Mouse (Mus musculus) MEL (cell line): ENCODE measurements around the gene Hpcal4. TPM values are rescaled to one million over a fixed set of nuclear protein-coding genes. Genes with fewer than 3 reads are reported as not detected.
A peak's percentile ranks its signal among the peaks of the same experiment; 100 is the strongest.

Experiments
- DNase-seq: peaks from one replicate; pipeline ENCODE4 v3.0.0; 2011; ENCODE audit warnings: low read depth, low spot score
- H3K27ac ChIP-seq: 2 replicates; pipeline ENCODE4 v1.5.1; 2012; ENCODE audit warnings: low read depth, mild to moderate bottlenecking, control low read depth, low read length, moderate library complexity; ENCODE audit not compliant: control insufficient read depth
- H3K27me3 ChIP-seq, 2 experiments: fragments of 150-350 bp in 1 of 2; sonication (generic) in 1 of 2; 2 replicates each; pipeline ENCODE4 v1.6.1; 2012; ENCODE audit warnings: low read length in 2 of 2, mild to moderate bottlenecking in 2 of 2, improper control_type of control experiment in 1 of 2, moderate library complexity in 1 of 2; ENCODE audit not compliant: insufficient read depth in 2 of 2, control insufficient read depth in 1 of 2
- H3K36me3 ChIP-seq, 2 experiments: 2 replicates each; pipeline ENCODE4 v1.6.1; 2012 to 2014; ENCODE audit warnings: low read length in 2 of 2, improper control_type of control experiment in 1 of 2, inconsistent platforms in 1 of 2, mild to moderate bottlenecking in 1 of 2; ENCODE audit not compliant: insufficient read depth in 2 of 2, control insufficient read depth in 1 of 2
- H3K4me1 ChIP-seq, 2 experiments: fragments of 150-350 bp in 1 of 2; sonication (generic) in 1 of 2; 2 replicates each; pipeline ENCODE4 v1.6.1; 2012; ENCODE audit warnings: low read length in 2 of 2, improper control_type of control experiment in 1 of 2, mild to moderate bottlenecking in 1 of 2; ENCODE audit not compliant: insufficient read depth in 2 of 2, control insufficient read depth in 1 of 2
- H3K4me3 ChIP-seq, 2 experiments: fragments of 150-350 bp in 1 of 2; sonication (generic) in 1 of 2; 2 replicates each; pipeline ENCODE4 v1.5.1; 2012; ENCODE audit warnings: low read depth in 2 of 2, low read length in 2 of 2, mild to moderate bottlenecking in 2 of 2, moderate library complexity in 2 of 2, control low read depth in 1 of 2, improper control_type of control experiment in 1 of 2; ENCODE audit not compliant: control insufficient read depth in 1 of 2, insufficient read depth in 1 of 2
- H3K79me2 ChIP-seq: 2 replicates; pipeline ENCODE4 v1.6.1; 2012; ENCODE audit warnings: mild to moderate bottlenecking, low read length, moderate library complexity; ENCODE audit not compliant: control insufficient read depth, poor library complexity, insufficient read depth
- H3K9ac ChIP-seq: 2 replicates; pipeline ENCODE4 v1.6.1; 2012; ENCODE audit warnings: low read depth, mild to moderate bottlenecking, control low read depth, low read length, moderate library complexity; ENCODE audit not compliant: control insufficient read depth, poor library complexity, severe bottlenecking
- H3K9me3 ChIP-seq: fragments of 150-350 bp; sonication (generic); replicated peaks from 2 replicates; pipeline ENCODE4 v1.6.1; 2012; ENCODE audit warnings: mild to moderate bottlenecking, low read length, improper control_type of control experiment, moderate library complexity; ENCODE audit not compliant: insufficient read depth
- CHD2 ChIP-seq: IDR thresholded peaks from 2 replicates; pipeline ENCODE4 v1.6.1; 2011; ENCODE audit warnings: low read length, improper control_type of control experiment
- CTCF ChIP-seq, 3 experiments: IDR thresholded peaks in 2 of 3; conservative IDR thresholded peaks in 1 of 3; 2 replicates each; pipeline ENCODE4 v1.5.1; 2011 to 2012; ENCODE audit warnings: low read length in 3 of 3, low read depth in 2 of 3, mild to moderate bottlenecking in 2 of 3, improper control_type of control experiment in 1 of 3, inconsistent platforms in 1 of 3, mixed read lengths in 1 of 3, moderate library complexity in 1 of 3; ENCODE audit not compliant: control insufficient read depth in 1 of 3, insufficient read depth in 1 of 3, poor library complexity in 1 of 3, severe bottlenecking in 1 of 3
- E2F4 ChIP-seq: IDR thresholded peaks from 2 replicates; pipeline ENCODE4 v1.6.1; 2011; ENCODE audit warnings: low read depth, low read length, improper control_type of control experiment, borderline replicate concordance
- ELF1 ChIP-seq: IDR thresholded peaks from 2 replicates; pipeline ENCODE4 v1.6.1; 2014; ENCODE audit warnings: low read depth, mild to moderate bottlenecking, inconsistent platforms, low read length, improper control_type of control experiment, moderate library complexity
- EP300 ChIP-seq, 2 experiments: IDR thresholded peaks; 2 replicates each; pipeline ENCODE4 v1.6.1; 2011; ENCODE audit warnings: improper control_type of control experiment in 2 of 2, low read length in 2 of 2, low read depth in 1 of 2, mild to moderate bottlenecking in 1 of 2
- KAT2A ChIP-seq: conservative IDR thresholded peaks from 2 replicates; pipeline ENCODE4 v1.6.1; 2012; ENCODE audit warnings: low read depth, low read length, improper control_type of control experiment, inconsistent platforms
- MAX ChIP-seq: IDR thresholded peaks from 2 replicates; pipeline ENCODE4 v1.6.1; 2011; ENCODE audit warnings: low read length, improper control_type of control experiment
- MYC ChIP-seq: IDR thresholded peaks from 2 replicates; pipeline ENCODE4 v1.6.1; 2011; ENCODE audit warnings: low read depth, mild to moderate bottlenecking, low read length, improper control_type of control experiment, moderate library complexity
- POLR2A ChIP-seq, 2 experiments: IDR thresholded peaks; 2 replicates each; pipeline ENCODE4 v1.6.1; 2011 to 2012; ENCODE audit warnings: low read length in 2 of 2, mild to moderate bottlenecking in 2 of 2, control low read depth in 1 of 2, improper control_type of control experiment in 1 of 2, low read depth in 1 of 2, moderate library complexity in 1 of 2; ENCODE audit not compliant: control insufficient read depth in 1 of 2, insufficient read depth in 1 of 2, poor library complexity in 1 of 2
- RAD21 ChIP-seq: IDR thresholded peaks from 2 replicates; pipeline ENCODE4 v1.6.1; 2011; ENCODE audit warnings: mild to moderate bottlenecking, low read depth, low read length, improper control_type of control experiment
- SIN3A ChIP-seq: IDR thresholded peaks from 2 replicates; pipeline ENCODE4 v1.6.1; 2012; ENCODE audit warnings: low read length, improper control_type of control experiment, inconsistent platforms
- SMC3 ChIP-seq: IDR thresholded peaks from 2 replicates; pipeline ENCODE4 v1.6.1; 2011; ENCODE audit warnings: low read depth, low read length, improper control_type of control experiment
- TBP ChIP-seq: IDR thresholded peaks from 2 replicates; pipeline ENCODE4 v1.8.0; 2011; ENCODE audit warnings: low read depth, low read length, improper control_type of control experiment
- UBTF ChIP-seq: IDR thresholded peaks from 2 replicates; pipeline ENCODE4 v1.6.1; 2012; ENCODE audit warnings: low read depth, mild to moderate bottlenecking, inconsistent platforms, low read length, improper control_type of control experiment, moderate library complexity, borderline replicate concordance; ENCODE audit not compliant: insufficient read depth
- USF1 ChIP-seq: IDR thresholded peaks from 2 replicates; pipeline ENCODE4 v1.6.1; 2014; ENCODE audit warnings: low read depth, mild to moderate bottlenecking, inconsistent platforms, low read length, improper control_type of control experiment, moderate library complexity
- USF2 ChIP-seq, 2 experiments: IDR thresholded peaks; 2 replicates each; pipeline ENCODE4 v1.6.1; 2011 to 2012; ENCODE audit warnings: improper control_type of control experiment in 2 of 2, low read length in 2 of 2, borderline replicate concordance in 1 of 2, inconsistent platforms in 1 of 2, low read depth in 1 of 2, mild to moderate bottlenecking in 1 of 2; ENCODE audit not compliant: insufficient read depth in 1 of 2
- ZC3H11A ChIP-seq: IDR thresholded peaks from 2 replicates; pipeline ENCODE4 v1.6.1; 2012; ENCODE audit warnings: low read depth, mild to moderate bottlenecking, inconsistent platforms, low read length, improper control_type of control experiment
- polyA plus RNA-seq, 2 experiments: library from polyadenylated mRNA; stranded (reverse) in 1 of 2; unstranded in 1 of 2; fragments of >175 nt in 1 of 2; fragments of >200 nt in 1 of 2; gene quantifications; 2 replicates each; pipeline versions ENCODE4 v1.2.1 to v1.2.4; 2012; ENCODE audit warnings: low replicate concordance in 2 of 2, low read depth in 1 of 2; ENCODE audit not compliant: insufficient read length in 2 of 2, insufficient read depth in 1 of 2, missing spikeins in 1 of 2
- total RNA-seq: library from RNA; depleted of rRNA; stranded (reverse); fragments of 300-350 nt; gene quantifications from 2 replicates; pipeline ENCODE4 v1.2.3, GENCODE M21; 2012

Hpcal4 gene
- total and polyA plus RNA-seq, 3 experiments: not detected

DNA sequence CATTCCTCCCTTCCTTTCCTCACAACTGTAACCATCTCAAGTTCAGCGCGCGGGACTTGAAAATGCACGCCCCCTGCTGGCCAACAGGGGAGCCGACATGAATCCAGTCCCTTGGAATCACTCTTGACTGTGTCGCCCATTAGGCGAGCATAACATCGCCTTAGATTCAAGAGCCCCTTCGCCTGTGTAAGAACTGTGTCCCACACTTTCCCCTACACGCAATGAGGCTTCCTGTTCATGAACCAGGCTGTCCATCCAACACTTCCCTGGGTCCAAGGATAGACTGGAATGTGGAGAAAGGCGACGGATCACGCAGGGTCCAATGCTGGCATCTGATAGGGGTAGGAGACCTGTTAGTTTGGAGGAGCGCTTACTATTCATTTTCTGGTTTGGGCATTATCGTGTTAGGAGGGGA, 17.8 kb downstream of the Hpcal4 start:
- Histone ChIP-seq H3K79me2 (no peaks in the 10 kb centered on the region), H3K36me3 (no peaks in the 10 kb centered on the region; a peak in 1 of 4 replicates), H3K9ac (no peak overlapping the region), H3K27me3 (peaks cover 9 to 19% of the 10 kb centered on the region in 2 experiments), H3K27ac (no peak overlapping the region), H3K4me3 (no peak overlapping the region), H3K4me1 (no peaks in the 10 kb centered on the region; a peak in 1 of 4 replicates), H3K9me3 (no peaks in the 10 kb centered on the region)
- DNase-seq: peak; percentile 64
- peak; percentile 93 for TF ChIP-seq SMC3
- peak; percentile 50 for TF ChIP-seq ZC3H11A
- no peak for TF ChIP-seq TBP
- TF ChIP-seq RAD21: peak; percentile 54
- TF ChIP-seq KAT2A: no peak
- TF ChIP-seq CTCF (IDR thresholded peaks at IDR 0.05 in 2 of 3, conservative IDR thresholded peaks at IDR 0.05 in 1 of 3; ENCODE audit: control insufficient read depth in 1 of 3, insufficient read depth in 1 of 3, low read depth in 2 of 3, low read length in 3 of 3, poor library complexity in 1 of 3, severe bottlenecking in 1 of 3): peak; percentile 77 to 97 (median 94)

DNA sequence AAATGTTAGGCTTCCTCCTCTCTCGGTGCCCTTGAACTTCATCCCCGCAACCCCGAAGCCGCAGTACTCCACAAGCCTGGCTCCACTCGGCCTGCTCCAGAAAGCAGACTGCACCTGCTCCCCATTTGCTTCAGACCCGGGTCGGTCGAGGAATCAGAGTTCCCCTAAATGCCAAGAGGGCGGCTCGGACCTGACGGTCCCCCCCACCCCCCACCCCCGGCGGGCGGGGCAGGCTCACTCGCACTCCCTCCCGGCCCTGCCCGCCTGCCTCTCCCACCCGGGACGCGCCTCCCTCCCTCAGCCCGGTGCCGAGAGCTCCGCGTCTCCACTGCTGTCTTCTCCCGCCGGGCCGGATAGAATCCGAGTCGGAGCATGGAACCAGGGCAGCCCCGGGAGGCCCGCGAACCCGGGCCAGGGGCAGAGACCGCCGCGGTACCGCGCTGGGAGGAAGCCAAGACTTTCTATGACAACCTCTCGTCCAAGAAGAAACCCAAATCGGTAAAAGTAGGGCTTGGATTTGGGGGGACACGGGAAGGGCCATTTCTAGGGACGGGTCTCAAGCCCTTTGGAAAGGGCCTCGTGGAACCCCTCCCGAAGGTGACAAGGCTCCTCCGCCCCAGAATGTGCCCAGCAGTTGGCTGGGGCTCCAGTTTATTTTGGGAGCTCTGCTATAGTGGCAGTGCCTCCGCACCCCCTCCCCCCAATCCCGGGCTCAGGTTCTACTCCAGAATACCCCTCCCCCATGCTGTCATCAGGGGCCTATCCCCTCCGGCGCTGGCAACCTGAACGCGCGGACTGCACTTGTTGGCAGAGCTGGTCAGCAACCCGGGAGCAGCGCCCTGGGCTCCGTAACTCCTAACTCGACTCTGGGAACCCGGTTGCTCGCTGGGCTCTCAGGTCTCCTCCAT, 18.4 kb downstream of the Hpcal4 start, which contains the start of gene Nt5c1a:
Nt5c1a (plus strand) TSS at position 319 of the 908 bp plus-strand sequence.
- H3K4me3 ChIP-seq: no peak within 1 kb of the TSS
- no peaks in the 10 kb centered on the region; a peak in 1 of 4 replicates for H3K4me1 ChIP-seq
- no peak within 1 kb of the TSS for H3K27ac ChIP-seq
- no peaks in the 10 kb centered on the region for H3K9me3 ChIP-seq
- H3K9ac ChIP-seq: no peak within 1 kb of the TSS
- TF ChIP-seq EP300 (IDR thresholded peaks at IDR 0.05; ENCODE audit: low read depth in 1 of 2, low read length in 2 of 2) (no peak), SMC3 (no peak), POLR2A (IDR thresholded peaks at IDR 0.05; ENCODE audit: control insufficient read depth in 1 of 2, insufficient read depth in 1 of 2, low read depth in 1 of 2, low read length in 2 of 2, poor library complexity in 1 of 2) (no peak), UBTF (no peak), CHD2 (no peak), USF2 (IDR thresholded peaks at IDR 0.05; ENCODE audit: borderline replicate concordance in 1 of 2, insufficient read depth in 1 of 2, low read depth in 1 of 2, low read length in 2 of 2) (no peak), MAX (no peak), MYC (no peak), ELF1 (no peak), E2F4 (no peak), TBP (no peak), SIN3A (no peak), USF1 (no peak)
- H3K27me3 ChIP-seq: peaks cover 10 to 18% of the 10 kb centered on the region in 2 experiments
- no peaks in the 10 kb centered on the region for H3K79me2 ChIP-seq
- no peaks in the 10 kb centered on the region; a peak in 1 of 4 replicates for H3K36me3 ChIP-seq
- DNase-seq: no peak
